Mouse (Mus musculus) CH12.LX (cell line): ENCODE data around the gene Brinp3. TPM values are rescaled to one million over a fixed set of nuclear protein-coding genes. Genes with fewer than 3 reads are reported as not detected.

Experiments used
- DNase-seq: peaks from one replicate; pipeline ENCODE4 v3.0.0-alpha.2; 2013; ENCODE audit errors: extremely low read depth
- H3K27ac ChIP-seq: 2 replicates; pipeline ENCODE4 v1.5.1; 2012; ENCODE audit warnings: low read depth, mild to moderate bottlenecking, control low read depth, moderate library complexity; ENCODE audit not compliant: insufficient read depth
- H3K27me3 ChIP-seq: replicated peaks from 2 replicates; pipeline ENCODE3; 2012; ENCODE audit warnings: inconsistent platforms
- H3K36me3 ChIP-seq, 2 experiments: replicated peaks in 1 of 2; 2 replicates each; pipeline versions ENCODE3 to v1.6.1; 2012; ENCODE audit warnings: inconsistent platforms in 1 of 2, low read length in 1 of 2, mild to moderate bottlenecking in 1 of 2, mixed read lengths in 1 of 2, moderate library complexity in 1 of 2; ENCODE audit not compliant: control insufficient read depth in 1 of 2, insufficient read depth in 1 of 2
- H3K4me1 ChIP-seq, 2 experiments: 2 replicates each; pipeline ENCODE4 v1.6.1; 2012; ENCODE audit warnings: inconsistent platforms in 1 of 2, moderate library complexity in 1 of 2; ENCODE audit not compliant: insufficient read depth in 2 of 2, control insufficient read depth in 1 of 2
- H3K4me2 ChIP-seq: 2 replicates; pipeline ENCODE4 v1.6.1; 2012; ENCODE audit warnings: low read depth, mild to moderate bottlenecking, control low read depth; ENCODE audit not compliant: poor library complexity, insufficient read depth, severe bottlenecking
- H3K4me3 ChIP-seq, 3 experiments: fragments of 150-350 bp in 1 of 3; sonication (generic) in 1 of 3; replicated peaks in 1 of 3; 2 replicates each; pipeline versions ENCODE3 to v1.5.1; 2011 to 2012; ENCODE audit warnings: low read depth in 2 of 3, low read length in 2 of 3, mild to moderate bottlenecking in 2 of 3, moderate library complexity in 2 of 3, control low read depth in 1 of 3, improper control_type of control experiment in 1 of 3, inconsistent platforms in 1 of 3, mixed read lengths in 1 of 3; ENCODE audit not compliant: poor library complexity in 1 of 3
- H3K79me2 ChIP-seq: replicated peaks from 2 replicates; pipeline ENCODE4 v1.6.1; 2012; ENCODE audit warnings: mild to moderate bottlenecking, moderate library complexity; ENCODE audit not compliant: control insufficient read depth, poor library complexity, insufficient read depth, severe bottlenecking; ENCODE audit errors: extremely low read depth
- H3K9ac ChIP-seq: 2 replicates; pipeline ENCODE4 v1.6.1; 2012; ENCODE audit warnings: low read depth, mild to moderate bottlenecking, control low read depth, moderate library complexity; ENCODE audit not compliant: insufficient read depth
- H3K9me3 ChIP-seq: replicated peaks from 2 replicates; pipeline ENCODE3; 2012; ENCODE audit warnings: low read length, inconsistent platforms, mixed read lengths
- CHD1 ChIP-seq: IDR thresholded peaks from 2 replicates; pipeline ENCODE4 v1.6.1; 2012; ENCODE audit warnings: low read depth, low read length, improper control_type of control experiment, inconsistent platforms
- CHD2 ChIP-seq: IDR thresholded peaks from 2 replicates; pipeline ENCODE4 v1.6.1; 2011; ENCODE audit warnings: low read length, improper control_type of control experiment
- CTCF ChIP-seq, 2 experiments: IDR thresholded peaks in 1 of 2; conservative IDR thresholded peaks in 1 of 2; 2 replicates each; pipeline ENCODE4 v1.5.1; 2011 to 2012; ENCODE audit warnings: low read depth in 2 of 2, low read length in 2 of 2, improper control_type of control experiment in 1 of 2, inconsistent platforms in 1 of 2, mild to moderate bottlenecking in 1 of 2, moderate library complexity in 1 of 2
- E2F4 ChIP-seq: IDR thresholded peaks from 2 replicates; pipeline ENCODE4 v1.6.1; 2011; ENCODE audit warnings: low read depth, low read length, improper control_type of control experiment; ENCODE audit not compliant: insufficient replicate concordance
- ELF1 ChIP-seq: IDR thresholded peaks from 2 replicates; pipeline ENCODE4 v1.6.1; 2014; ENCODE audit warnings: low read depth, mild to moderate bottlenecking, inconsistent platforms, low read length, improper control_type of control experiment
- EP300 ChIP-seq: IDR thresholded peaks from 2 replicates; pipeline ENCODE4 v1.6.1; 2011; ENCODE audit warnings: low read length, improper control_type of control experiment
- GABPA ChIP-seq: IDR thresholded peaks from 2 replicates; pipeline ENCODE4 v1.6.1; 2012; ENCODE audit warnings: low read depth, low read length, improper control_type of control experiment, inconsistent platforms; ENCODE audit not compliant: insufficient replicate concordance
- HCFC1 ChIP-seq: IDR thresholded peaks from 2 replicates; pipeline ENCODE4 v1.6.1; 2012; ENCODE audit warnings: low read depth, mild to moderate bottlenecking, inconsistent platforms, low read length, improper control_type of control experiment
- JUND ChIP-seq: conservative IDR thresholded peaks from 2 replicates; pipeline ENCODE4 v1.6.1; 2011; ENCODE audit warnings: low read depth, low read length, improper control_type of control experiment
- KAT2A ChIP-seq: IDR thresholded peaks from 2 replicates; pipeline ENCODE4 v1.6.1; 2012; ENCODE audit warnings: low read length, improper control_type of control experiment, inconsistent platforms; ENCODE audit not compliant: insufficient replicate concordance
- MAZ ChIP-seq: IDR thresholded peaks from 2 replicates; pipeline ENCODE4 v1.6.1; 2012; ENCODE audit warnings: low read depth, mild to moderate bottlenecking, inconsistent platforms, low read length, improper control_type of control experiment, moderate library complexity
- MYC ChIP-seq: IDR thresholded peaks from 2 replicates; pipeline ENCODE4 v1.6.1; 2011; ENCODE audit warnings: low read depth, mild to moderate bottlenecking, improper control_type of control experiment, low read length
- NELFE ChIP-seq: IDR thresholded peaks from 2 replicates; pipeline ENCODE4 v1.6.1; 2011; ENCODE audit warnings: low read depth, low read length, improper control_type of control experiment
- NRF1 ChIP-seq: IDR thresholded peaks from 2 replicates; pipeline ENCODE4 v1.6.1; 2014; ENCODE audit warnings: low read depth, mild to moderate bottlenecking, inconsistent platforms, low read length, improper control_type of control experiment, moderate library complexity
- POLR2AphosphoS2 ChIP-seq: IDR thresholded peaks from 2 replicates; pipeline ENCODE4 v1.6.1; 2011; ENCODE audit warnings: low read depth, low read length, improper control_type of control experiment
- RCOR1 ChIP-seq: conservative IDR thresholded peaks from 2 replicates; pipeline ENCODE4 v1.6.1; 2012; ENCODE audit warnings: low read depth, mild to moderate bottlenecking, inconsistent platforms, low read length, improper control_type of control experiment
- TCF12 ChIP-seq: IDR thresholded peaks from 2 replicates; pipeline ENCODE4 v1.6.1; 2014; ENCODE audit warnings: low read depth, mild to moderate bottlenecking, inconsistent platforms, low read length, improper control_type of control experiment
- UBTF ChIP-seq: IDR thresholded peaks from 2 replicates; pipeline ENCODE4 v1.6.1; 2012; ENCODE audit warnings: low read depth, mild to moderate bottlenecking, inconsistent platforms, low read length, improper control_type of control experiment, moderate library complexity
- USF2 ChIP-seq: conservative IDR thresholded peaks from 2 replicates; pipeline ENCODE4 v1.6.1; 2011; ENCODE audit warnings: low read depth, low read length, improper control_type of control experiment
- ZC3H11A ChIP-seq: IDR thresholded peaks from 2 replicates; pipeline ENCODE4 v1.6.1; 2012; ENCODE audit warnings: low read depth, mild to moderate bottlenecking, inconsistent platforms, low read length, improper control_type of control experiment
- ZKSCAN1 ChIP-seq: IDR thresholded peaks from 2 replicates; pipeline ENCODE4 v1.6.1; 2012; ENCODE audit warnings: low read depth, inconsistent platforms, low read length, improper control_type of control experiment, borderline replicate concordance
- ZNF384 ChIP-seq: IDR thresholded peaks from 2 replicates; pipeline ENCODE4 v1.6.1; 2012; ENCODE audit warnings: low read depth, low read length, improper control_type of control experiment, inconsistent platforms
- dilution Hi-C: fragments of 300-500 bp; cut with MboI; formaldehyde crosslinking; loops from 2 replicates; pipeline ENCODE4 v1.14.3; 2020; ENCODE audit warnings: low sequenced_read_pairs; ENCODE audit not compliant: extremely low pct_unique_long_range_greater_than_20kb, extremely low pct_ligation_motif_present
- in situ Hi-C: fragments of 300-500 bp; cut with MboI; formaldehyde crosslinking; loops from 3 replicates; pipeline ENCODE4 v1.14.3; 2019; ENCODE audit warnings: low sequenced_read_pairs, low pct_ligation_motif_present, low pct_unique_long_range_greater_than_20kb, mixed read lengths
- polyA plus RNA-seq: library from polyadenylated mRNA; unstranded; fragments of >175 nt; gene quantifications from 2 replicates; pipeline ENCODE4 v1.2.1, GENCODE M21; 2012; ENCODE audit warnings: low read depth; ENCODE audit not compliant: insufficient read length
- total RNA-seq, 2 experiments: library from RNA; depleted of rRNA; stranded (reverse); fragments of 300-350 nt in 1 of 2; fragments of >200 nt in 1 of 2; gene quantifications; 2 replicates each; pipeline ENCODE4 v1.2.3; 2012 to 2014

Brinp3 gene
- total and polyA plus RNA-seq, 3 experiments: not detected

GRCm38 (mm10) chr1:146833888-146834287 is 339.3 kb downstream of the Brinp3 start:
- Histone ChIP-seq H3K9me3 (peaks cover 17% of the 10 kb centered on the region), H3K27me3 (no peaks in the 10 kb centered on the region), H3K79me2 (no peaks in the 10 kb centered on the region), H3K36me3 (no peaks in the 10 kb centered on the region), H3K27ac (no peak overlapping the region), H3K9ac (no peak overlapping the region), H3K4me1 (no peaks in the 10 kb centered on the region), H3K4me3 (no peak overlapping the region), H3K4me2 (no peak overlapping the region)
- in situ Hi-C loops: no loop called here
- TF ChIP-seq ELF1 (no peak), CTCF (conservative IDR thresholded peaks at IDR 0.05 in 1 of 2, IDR thresholded peaks at IDR 0.05 in 1 of 2; ENCODE audit: low read depth in 2 of 2, low read length in 2 of 2) (no peak), NRF1 (no peak), EP300 (no peak), UBTF (no peak), TCF12 (no peak), USF2 (no peak), POLR2AphosphoS2 (no peak), RCOR1 (no peak)
- dilution Hi-C loops: no loop called here
- DNase-seq: no peak

DNA sequence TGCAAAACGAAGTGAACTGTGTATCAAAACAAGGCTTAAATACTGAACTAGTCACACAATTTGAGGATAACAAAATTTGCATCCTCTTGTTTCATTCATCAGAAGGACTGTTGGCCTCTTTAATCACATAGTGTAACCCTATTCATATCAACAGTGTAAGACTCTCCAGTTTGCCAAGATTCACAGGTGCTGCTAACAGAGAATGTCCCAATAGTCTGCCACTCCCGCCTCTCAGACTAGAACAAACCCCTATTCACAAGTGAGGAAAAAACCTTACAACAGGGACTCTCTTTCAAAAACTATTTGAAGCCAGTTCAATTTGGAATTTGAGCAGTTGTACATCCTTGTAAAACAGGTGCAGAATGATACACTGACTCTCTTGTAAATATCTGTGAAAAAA is 349.5 kb downstream of the Brinp3 start:
- no peak for TF ChIP-seq HCFC1
- no peak for TF ChIP-seq MYC
- no peak for TF ChIP-seq RCOR1
- TF ChIP-seq POLR2AphosphoS2: no peak
- no peak for TF ChIP-seq ZNF384
- no peak for TF ChIP-seq NELFE
- no peak for TF ChIP-seq CHD2
- TF ChIP-seq CHD1: no peak
- TF ChIP-seq GABPA: no peak
- no peak for TF ChIP-seq ZC3H11A
- TF ChIP-seq NRF1: no peak
- TF ChIP-seq MAZ: no peak
- TF ChIP-seq KAT2A: no peak
- no peak for TF ChIP-seq ZKSCAN1
- TF ChIP-seq E2F4: no peak
- no peak for TF ChIP-seq JUND
- no peak for DNase-seq
- H3K4me3 ChIP-seq: no peak overlapping the region
- dilution Hi-C loops: no loop called here
- no peaks in the 10 kb centered on the region for H3K36me3 ChIP-seq
- no peaks in the 10 kb centered on the region for H3K27me3 ChIP-seq
- H3K9me3 ChIP-seq: peaks cover 13% of the 10 kb centered on the region
- no peaks in the 10 kb centered on the region for H3K79me2 ChIP-seq
- H3K27ac ChIP-seq: no peak overlapping the region
- H3K9ac ChIP-seq: no peak overlapping the region
- in situ Hi-C loops: no loop called here
- no peaks in the 10 kb centered on the region for H3K4me1 ChIP-seq
- H3K4me2 ChIP-seq: no peak overlapping the region
